Mouse (Mus musculus): ENCODE measurements around the gene Wwtr1.

Gene Wwtr1

GRCm38 (mm10) chr3:57558761-57559160 is 16.9 kb downstream of the Wwtr1 start:
- DNase-seq (ENCODE audit: low spot score in 2 of 2) = no peak

- no peak for DNase-seq (ENCODE audit: low spot score in 2 of 2)
These were observed 18.3 kb downstream of the Wwtr1 start for GRCm38 (mm10) chr3:57557408-57557807.

- DNase-seq (ENCODE audit: low spot score in 2 of 2) = no peak
These were observed 20.1 kb downstream of the Wwtr1 start for GRCm38 (mm10) chr3:57555560-57555959.

- no peak for DNase-seq (ENCODE audit: low spot score in 2 of 2)
These were observed 20.8 kb downstream of the Wwtr1 start for GRCm38 (mm10) chr3:57554890-57555239.

GRCm38 (mm10) chr3:57554124-57554889 is 21.4 kb downstream of the Wwtr1 start:
- no peak for DNase-seq (ENCODE audit: low spot score in 2 of 2)

GRCm38 (mm10) chr3:57553108-57553507 is 22.6 kb downstream of the Wwtr1 start:
- no peak for DNase-seq (ENCODE audit: low spot score in 2 of 2)

- no peak for DNase-seq (ENCODE audit: low spot score in 2 of 2)
These were observed 24.5 kb downstream of the Wwtr1 start for GRCm38 (mm10) chr3:57551210-57551609.

- DNase-seq (ENCODE audit: low spot score in 2 of 2) = no peak
These were observed 25.1 kb downstream of the Wwtr1 start for GRCm38 (mm10) chr3:57550468-57551185.

- no peak for DNase-seq (ENCODE audit: low spot score in 2 of 2)
These were observed 31.6 kb downstream of the Wwtr1 start for GRCm38 (mm10) chr3:57544154-57544553.

GRCm38 (mm10) chr3:57542848-57543380 is 32.8 kb downstream of the Wwtr1 start:
- DNase-seq (ENCODE audit: low spot score in 2 of 2) = no peak

GRCm38 (mm10) chr3:57541205-57541604 is 34.5 kb downstream of the Wwtr1 start:
- DNase-seq (ENCODE audit: low spot score in 2 of 2) = no peak

GRCm38 (mm10) chr3:57540474-57540873 is 35.2 kb downstream of the Wwtr1 start:
- DNase-seq (ENCODE audit: low spot score in 2 of 2) = no peak

- DNase-seq (ENCODE audit: low spot score in 2 of 2) = no peak
These were observed 40.1 kb downstream of the Wwtr1 start for GRCm38 (mm10) chr3:57535483-57536185.

- DNase-seq (ENCODE audit: low spot score in 2 of 2) = no peak
These were observed 41.3 kb downstream of the Wwtr1 start for GRCm38 (mm10) chr3:57534450-57534849.

GRCm38 (mm10) chr3:57533876-57534275 is 41.8 kb downstream of the Wwtr1 start:
- no peak for DNase-seq (ENCODE audit: low spot score in 2 of 2)

GRCm38 (mm10) chr3:57532991-57533725 is 42.6 kb downstream of the Wwtr1 start:
- no peak for DNase-seq (ENCODE audit: low spot score in 2 of 2)

GRCm38 (mm10) chr3:57530836-57531235 is 44.9 kb downstream of the Wwtr1 start:
- DNase-seq (ENCODE audit: low spot score in 2 of 2) = no peak

GRCm38 (mm10) chr3:57530221-57530620 is 45.5 kb downstream of the Wwtr1 start:
- no peak for DNase-seq (ENCODE audit: low spot score in 2 of 2)

GRCm38 (mm10) chr3:57527154-57527553 is 48.6 kb downstream of the Wwtr1 start:
- DNase-seq (ENCODE audit: low spot score in 2 of 2) = no peak

- no peak for DNase-seq (ENCODE audit: low spot score in 2 of 2)
These were observed 52.6 kb downstream of the Wwtr1 start for GRCm38 (mm10) chr3:57523093-57523492.

- no peak for DNase-seq (ENCODE audit: low spot score in 2 of 2)
These were observed 53.8 kb downstream of the Wwtr1 start for GRCm38 (mm10) chr3:57521876-57522275.

- no peak for DNase-seq (ENCODE audit: low spot score in 2 of 2)
These were observed 55.7 kb downstream of the Wwtr1 start for GRCm38 (mm10) chr3:57519995-57520394.

Data from natural killer cell, adult 2 months (primary cell).